Mouse (Mus musculus) gonadal fat pad, adult 2 months (tissue): ENCODE data around the gene Kcnj6. TPM values are rescaled to one million over a fixed set of nuclear protein-coding genes. Genes with fewer than 3 reads are reported as not detected.
"Not testable (repeated sequence)": the region's sequence is repeated elsewhere in the genome, so short reads cannot be mapped to it uniquely, and the experiment has no call there.

ENCODE experiments used
- DNase-seq: peaks from one replicate; pipeline ENCODE4 v3.0.0-alpha.2; 2012; ENCODE audit warnings: low read depth
- polyA plus RNA-seq: library from polyadenylated mRNA; depleted of rRNA; stranded (reverse); fragments of >200 nt; gene quantifications from 2 replicates; pipeline ENCODE4 v1.2.3, GENCODE M21; 2012

The Kcnj6 gene
- polyA plus RNA-seq, 1 experiment: not detected

DNA sequence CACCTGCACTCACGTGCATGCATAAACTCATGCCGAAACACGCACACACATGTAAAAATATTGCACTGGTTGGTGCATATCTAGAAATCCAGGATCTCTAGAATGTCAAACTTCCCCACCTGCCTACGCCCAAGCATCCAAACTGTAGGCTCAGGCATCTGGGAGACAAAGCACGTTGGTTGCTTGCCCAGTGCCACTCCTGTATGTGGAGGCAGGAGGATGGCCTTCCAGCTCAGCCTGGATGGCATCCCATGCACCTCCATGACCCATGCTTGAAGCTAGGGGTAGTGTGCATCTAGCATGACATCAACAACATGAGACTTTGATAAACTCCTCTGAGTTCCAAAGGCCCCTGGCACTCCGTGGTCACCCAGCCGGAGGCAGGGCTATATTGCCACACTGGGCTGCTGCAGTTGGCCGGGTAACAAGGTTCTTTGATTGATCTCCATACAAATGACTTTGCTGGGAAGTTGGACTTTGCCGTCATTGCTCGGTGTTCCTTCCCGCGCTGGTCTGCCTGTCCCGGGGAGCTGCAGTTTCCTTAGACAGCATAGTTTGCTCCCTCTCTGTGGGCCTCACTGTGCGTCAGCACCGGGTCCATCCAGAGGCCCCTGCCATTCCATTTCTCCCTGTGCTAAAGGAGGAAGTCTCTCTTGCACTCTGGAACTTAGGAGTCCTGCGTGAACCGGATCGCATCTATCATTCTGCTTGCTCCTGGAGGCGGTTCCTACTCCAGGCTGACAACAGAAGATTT, 144.9 kb downstream of the Kcnj6 start:
- no peak for DNase-seq

GRCm38 (mm10) chr16:94850393-94850792, 147.1 kb downstream of the Kcnj6 start:
- no peak for DNase-seq

- no peak for DNase-seq
Observed at GRCm38 (mm10) chr16:94845996-94846395, 151.5 kb downstream of the Kcnj6 start.

GRCm38 (mm10) chr16:94844769-94845168, 152.7 kb downstream of the Kcnj6 start:
- no peak for DNase-seq

GRCm38 (mm10) chr16:94839398-94839797, 158.1 kb downstream of the Kcnj6 start:
- no peak for DNase-seq

- DNase-seq: no peak
Observed at GRCm38 (mm10) chr16:94837881-94838280, 159.6 kb downstream of the Kcnj6 start.

DNA sequence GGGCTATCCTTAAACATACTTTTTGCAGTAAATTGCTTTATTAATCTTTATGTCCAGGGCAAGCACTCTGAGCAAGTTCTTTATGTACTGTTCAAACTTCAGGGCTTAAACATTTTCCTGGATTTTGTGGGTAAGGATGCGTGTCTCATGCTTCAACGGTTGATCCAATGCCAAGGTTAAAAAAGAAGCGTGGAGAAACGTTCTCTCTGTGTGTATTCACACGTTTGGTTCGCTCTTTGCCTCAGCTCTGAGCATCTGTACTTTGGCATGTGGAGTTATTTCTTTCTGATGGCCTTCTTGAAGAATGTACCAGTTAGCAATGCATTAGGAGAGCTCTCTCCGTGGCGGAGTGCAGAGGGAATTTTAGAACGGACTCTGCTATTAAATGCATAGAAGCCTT, 163.0 kb downstream of the Kcnj6 start:
- DNase-seq: no peak

DNA sequence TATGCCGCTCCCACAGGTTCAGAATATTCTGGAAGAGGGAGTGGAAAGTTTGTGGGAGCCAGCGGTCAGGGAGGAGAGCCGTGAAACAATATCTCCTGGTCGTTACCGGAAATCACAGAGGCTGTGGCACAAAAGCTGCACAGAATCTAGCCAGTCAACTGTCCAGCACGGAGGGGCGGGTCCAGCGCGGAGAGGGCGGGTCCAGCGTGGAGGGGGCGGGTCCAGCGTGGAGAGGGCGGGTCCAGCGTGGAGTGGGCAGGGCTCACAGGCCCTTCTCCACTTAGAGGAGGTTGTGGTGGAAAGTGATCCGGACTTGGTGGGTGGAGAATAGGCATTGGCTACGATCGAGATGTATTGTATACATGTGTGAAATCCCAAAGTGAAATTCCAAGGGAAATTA, 169.3 kb downstream of the Kcnj6 start:
- no peak for DNase-seq

- no peak for DNase-seq
Observed at GRCm38 (mm10) chr16:94827092-94827585, 170.4 kb downstream of the Kcnj6 start.

GRCm38 (mm10) chr16:94825274-94825673, 172.2 kb downstream of the Kcnj6 start:
- no peak for DNase-seq

- DNase-seq: no peak
Observed at GRCm38 (mm10) chr16:94822611-94823010, 174.9 kb downstream of the Kcnj6 start.

DNA sequence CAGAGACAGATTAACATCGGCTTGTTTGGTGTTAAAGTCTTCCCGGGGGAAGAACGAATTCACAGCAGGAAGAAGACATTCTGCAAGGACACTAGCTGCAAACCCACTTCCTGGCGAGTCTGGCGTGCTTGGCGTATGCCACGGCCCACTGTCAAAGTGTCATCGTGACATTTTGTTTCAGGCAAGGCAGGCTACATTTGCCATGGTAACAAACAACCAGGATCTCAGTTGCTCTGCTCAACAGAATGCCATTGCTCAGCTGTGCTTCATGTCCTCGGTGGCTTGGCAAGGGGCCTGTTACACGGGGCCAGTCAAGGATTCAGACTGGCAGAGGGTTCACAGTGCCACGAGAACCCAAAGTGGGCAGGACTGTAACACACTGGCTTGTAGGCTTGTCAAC, 175.9 kb downstream of the Kcnj6 start:
- DNase-seq: no peak

- DNase-seq: no peak
Observed at GRCm38 (mm10) chr16:94816391-94816790, 181.1 kb downstream of the Kcnj6 start.

GRCm38 (mm10) chr16:94815891-94816290, 181.6 kb downstream of the Kcnj6 start:
- no peak for DNase-seq

- not testable (repeated sequence) for DNase-seq
Observed at GRCm38 (mm10) chr16:94809286-94809685, 188.2 kb downstream of the Kcnj6 start.

- no peak for DNase-seq
Observed at GRCm38 (mm10) chr16:94798241-94798640, 199.3 kb downstream of the Kcnj6 start.

GRCm38 (mm10) chr16:94797366-94797765, 200.1 kb downstream of the Kcnj6 start:
- no peak for DNase-seq

DNA sequence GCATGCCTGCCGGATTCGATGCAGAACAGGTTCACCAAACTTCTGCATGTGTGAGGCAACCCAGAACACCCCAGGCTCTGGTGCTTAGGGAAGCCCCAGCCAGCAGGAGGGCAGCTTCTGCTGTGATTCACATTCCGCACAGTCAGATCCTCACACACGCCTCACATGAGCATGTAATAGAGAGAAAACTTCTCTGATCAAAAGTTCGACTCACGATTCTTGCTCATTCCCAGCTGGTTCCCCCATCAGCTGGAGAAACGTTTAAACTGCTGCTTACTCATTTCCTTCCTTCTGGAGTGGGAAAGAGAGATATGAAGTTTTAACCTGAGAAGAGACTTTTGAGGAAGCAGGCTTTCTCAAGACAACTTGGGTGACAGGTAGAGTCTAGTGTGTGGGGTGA, 204.5 kb downstream of the Kcnj6 start:
- DNase-seq: no peak

- DNase-seq: no peak
Observed at GRCm38 (mm10) chr16:94789958-94790357, 207.5 kb downstream of the Kcnj6 start.

DNA sequence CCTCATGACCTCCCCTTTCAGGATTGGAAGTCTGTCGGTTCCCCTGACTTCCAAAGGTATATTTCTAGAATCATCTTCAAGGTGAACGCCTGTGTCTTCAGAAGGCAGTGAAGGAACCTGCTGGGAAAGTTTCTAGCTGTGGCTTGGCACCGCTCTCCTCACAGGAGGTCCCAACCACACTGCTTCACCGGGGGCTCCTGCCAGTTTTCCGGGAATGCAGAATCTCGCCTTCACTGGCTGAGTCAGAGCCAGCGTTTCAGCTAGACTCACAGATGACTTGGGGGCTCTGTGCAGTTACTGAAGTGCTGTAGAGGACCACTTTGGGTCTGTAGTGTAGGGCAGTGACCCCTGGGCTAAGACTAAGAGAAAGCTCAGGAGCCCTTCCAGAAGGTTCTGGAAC, 208.8 kb downstream of the Kcnj6 start:
- DNase-seq: no peak

GRCm38 (mm10) chr16:94788165-94788564, 209.3 kb downstream of the Kcnj6 start:
- no peak for DNase-seq

- no peak for DNase-seq
Observed at GRCm38 (mm10) chr16:94785873-94786272, 211.6 kb downstream of the Kcnj6 start.

DNA sequence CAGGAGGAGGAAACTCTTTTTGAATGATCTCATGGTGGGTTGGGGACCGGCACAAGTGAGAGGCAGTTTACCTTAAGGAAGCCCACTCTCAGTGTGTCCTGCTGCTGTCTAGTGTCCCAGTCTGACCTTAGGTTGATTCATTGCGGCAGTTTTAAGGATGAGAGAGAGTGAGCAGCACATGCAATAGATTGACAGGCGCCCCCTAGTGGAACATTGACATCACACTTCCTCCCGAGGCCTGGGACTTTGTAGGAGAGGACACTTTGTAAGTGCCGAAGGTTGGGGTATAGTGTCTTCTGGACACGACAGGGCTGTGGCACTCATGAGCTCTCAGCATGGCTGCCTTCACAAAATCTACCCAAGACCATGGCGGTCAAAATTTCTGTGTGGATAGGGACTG, 213.8 kb downstream of the Kcnj6 start:
- DNase-seq: no peak
